Mouse (Mus musculus): ENCODE data around the gene Kpna3. TPM values are rescaled to one million over a fixed set of nuclear protein-coding genes. Genes with fewer than 3 reads are reported as not detected.
A peak's percentile ranks its signal among the peaks of the same experiment; 100 is the strongest.

The Kpna3 gene
- polyA plus RNA-seq, 1 experiment from 2014 or later = 26.2 TPM

GRCm38 (mm10) chr14:61394745-61395144 lies 44.9 kb downstream of the Kpna3 start:
- ATAC-seq (replicated peaks; ENCODE audit: insufficient number of reproducible peaks, insufficient read depth, low FRiP score, low read depth) = no peak
- 86% methylated on average over 6 of the region's 6 CpGs for WGBS
- Histone ChIP-seq H3K36me3 (peaks cover 10% of the 10 kb centered on the region; the same call in 1 of the 2 replicates), H3K9me3 (replicated peaks) (no peaks in the 10 kb centered on the region), H3K4me2 (no peak overlapping the region), H3K4me3 (no peak overlapping the region), H3K9ac (no peak overlapping the region), H3K27ac (no peak overlapping the region), H3K27me3 (no peaks in the 10 kb centered on the region), H3K4me1 (replicated peaks) (0 out of 2 replicates have a peak, but pooled peaks cover 2% of the 10 kb centered on the region)

GRCm38 (mm10) chr14:61390586-61390985 lies 49.1 kb downstream of the Kpna3 start:
- WGBS = 76% methylated on average over 3 of the region's 3 CpGs
- Histone ChIP-seq H3K36me3 (peaks cover 12% of the 10 kb centered on the region), H3K27ac (no peak overlapping the region), H3K4me3 (no peak overlapping the region), H3K4me2 (no peak overlapping the region), H3K27me3 (no peaks in the 10 kb centered on the region), H3K9me3 (replicated peaks) (no peaks in the 10 kb centered on the region), H3K4me1 (replicated peaks) (0 out of 2 replicates have a peak, but pooled peaks cover 2% of the 10 kb centered on the region), H3K9ac (no peak overlapping the region)
- ATAC-seq (replicated peaks; ENCODE audit: insufficient number of reproducible peaks, insufficient read depth, low FRiP score, low read depth) = no peak

GRCm38 (mm10) chr14:61367290-61367689 lies 72.4 kb downstream of the Kpna3 start:
- Histone ChIP-seq H3K27me3 (no peaks in the 10 kb centered on the region), H3K9me3 (replicated peaks) (no peaks in the 10 kb centered on the region), H3K27ac (no peak overlapping the region), H3K4me2 (no peak overlapping the region), H3K4me1 (replicated peaks) (no peaks in the 10 kb centered on the region), H3K36me3 (peaks cover 28% of the 10 kb centered on the region), H3K9ac (no peak overlapping the region), H3K4me3 (no peak overlapping the region)
- 94% methylated on average over 2 of the region's 2 CpGs for WGBS
- ATAC-seq (replicated peaks; ENCODE audit: insufficient number of reproducible peaks, insufficient read depth, low FRiP score, low read depth) = no peak

GRCm38 (mm10) chr14:61364656-61365055 lies 75.0 kb downstream of the Kpna3 start:
- WGBS = 86% methylated on average over 3 of the region's 3 CpGs
- ATAC-seq (replicated peaks; ENCODE audit: insufficient number of reproducible peaks, insufficient read depth, low FRiP score, low read depth) = no peak
- H3K4me2 ChIP-seq = no peak overlapping the region

GRCm38 (mm10) chr14:61363734-61364133 lies 75.9 kb downstream of the Kpna3 start:
- H3K27me3 ChIP-seq = no peaks in the 10 kb centered on the region
- no peak overlapping the region for H3K4me3 ChIP-seq
- H3K27ac ChIP-seq = no peak overlapping the region
- H3K9me3 ChIP-seq (replicated peaks) = no peaks in the 10 kb centered on the region
- no peak overlapping the region for H3K9ac ChIP-seq
- ATAC-seq (replicated peaks; ENCODE audit: insufficient number of reproducible peaks, insufficient read depth, low FRiP score, low read depth) = no peak
- WGBS = 92% methylated on average over 2 of the region's 2 CpGs
- H3K36me3 ChIP-seq = peaks cover 10% of the 10 kb centered on the region
- H3K4me1 ChIP-seq (replicated peaks) = peaks cover 8% of the 10 kb centered on the region; the same call in 1 of the 2 replicates
- H3K4me2 ChIP-seq = no peak overlapping the region

More at GRCm38 (mm10) chr14:61364656-61365055, 75.0 kb downstream of the Kpna3 start:
- no peak overlapping the region for H3K4me3 ChIP-seq
- H3K36me3 ChIP-seq = peaks cover 12% of the 10 kb centered on the region
- H3K27ac ChIP-seq = no peak overlapping the region
- H3K9ac ChIP-seq = no peak overlapping the region
- peaks cover 7% of the 10 kb centered on the region; the same call in 1 of the 2 replicates for H3K4me1 ChIP-seq (replicated peaks)
- H3K27me3 ChIP-seq = no peaks in the 10 kb centered on the region
- no peaks in the 10 kb centered on the region for H3K9me3 ChIP-seq (replicated peaks)

- H3K9ac ChIP-seq = no peak overlapping the region
- no peak for ATAC-seq (replicated peaks; ENCODE audit: insufficient number of reproducible peaks, insufficient read depth, low FRiP score, low read depth)
Measured at GRCm38 (mm10) chr14:61362268-61362667, 77.4 kb downstream of the Kpna3 start.

DNA sequence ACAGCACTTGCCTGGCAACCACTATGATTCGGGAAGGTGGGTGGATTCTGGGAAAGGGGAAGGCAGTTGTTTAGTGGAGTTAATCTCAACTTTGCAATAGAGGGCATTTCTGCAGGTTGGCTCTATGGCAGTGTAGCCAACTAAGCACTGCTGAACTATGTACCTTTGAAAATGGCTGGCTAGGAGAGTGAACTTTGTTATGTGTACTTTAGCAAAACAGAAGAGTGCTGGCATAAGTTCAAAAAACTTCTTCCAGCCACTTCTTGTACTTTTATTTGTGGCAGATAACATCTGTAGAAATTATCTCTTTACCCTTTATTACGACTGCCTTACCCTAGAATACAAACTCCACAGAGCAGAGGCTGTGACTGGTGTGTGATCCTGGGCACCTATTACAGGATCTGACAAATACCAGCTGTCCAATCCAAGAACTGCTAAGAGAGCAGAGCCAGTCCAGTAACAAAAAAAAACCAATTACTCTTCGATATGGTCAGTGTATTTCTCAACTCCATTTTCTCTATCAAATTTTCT lies 78.6 kb downstream of the Kpna3 start:
- H3K4me2 ChIP-seq = peak overlapping the region; percentile 64
- ATAC-seq (replicated peaks; ENCODE audit: insufficient number of reproducible peaks, insufficient read depth, low FRiP score, low read depth) = no peak
- H3K4me3 ChIP-seq = peak overlapping the region; percentile 57; the same call in 1 of the 2 replicates
- no peak overlapping the region for H3K9ac ChIP-seq
- H3K27me3 ChIP-seq = no peaks in the 10 kb centered on the region
- H3K36me3 ChIP-seq = no peaks in the 10 kb centered on the region; the same call in 1 of the 2 replicates
- 57% methylated on average over 3 of the region's 3 CpGs for WGBS
- no peaks in the 10 kb centered on the region for H3K9me3 ChIP-seq (replicated peaks)
- no peak overlapping the region for H3K27ac ChIP-seq
- H3K4me1 ChIP-seq (replicated peaks) = peaks cover 8% of the 10 kb centered on the region; the same call in 1 of the 2 replicates

More at GRCm38 (mm10) chr14:61362268-61362667, 77.4 kb downstream of the Kpna3 start:
- Histone ChIP-seq H3K4me1 (replicated peaks) (peaks cover 8% of the 10 kb centered on the region; the same call in 1 of the 2 replicates), H3K4me3 (no peak overlapping the region), H3K4me2 (no peak overlapping the region), H3K9me3 (replicated peaks) (no peaks in the 10 kb centered on the region), H3K36me3 (peaks cover 7% of the 10 kb centered on the region), H3K27ac (no peak overlapping the region), H3K27me3 (no peaks in the 10 kb centered on the region)
- WGBS = 87% methylated on average over 2 of the region's 2 CpGs

DNA sequence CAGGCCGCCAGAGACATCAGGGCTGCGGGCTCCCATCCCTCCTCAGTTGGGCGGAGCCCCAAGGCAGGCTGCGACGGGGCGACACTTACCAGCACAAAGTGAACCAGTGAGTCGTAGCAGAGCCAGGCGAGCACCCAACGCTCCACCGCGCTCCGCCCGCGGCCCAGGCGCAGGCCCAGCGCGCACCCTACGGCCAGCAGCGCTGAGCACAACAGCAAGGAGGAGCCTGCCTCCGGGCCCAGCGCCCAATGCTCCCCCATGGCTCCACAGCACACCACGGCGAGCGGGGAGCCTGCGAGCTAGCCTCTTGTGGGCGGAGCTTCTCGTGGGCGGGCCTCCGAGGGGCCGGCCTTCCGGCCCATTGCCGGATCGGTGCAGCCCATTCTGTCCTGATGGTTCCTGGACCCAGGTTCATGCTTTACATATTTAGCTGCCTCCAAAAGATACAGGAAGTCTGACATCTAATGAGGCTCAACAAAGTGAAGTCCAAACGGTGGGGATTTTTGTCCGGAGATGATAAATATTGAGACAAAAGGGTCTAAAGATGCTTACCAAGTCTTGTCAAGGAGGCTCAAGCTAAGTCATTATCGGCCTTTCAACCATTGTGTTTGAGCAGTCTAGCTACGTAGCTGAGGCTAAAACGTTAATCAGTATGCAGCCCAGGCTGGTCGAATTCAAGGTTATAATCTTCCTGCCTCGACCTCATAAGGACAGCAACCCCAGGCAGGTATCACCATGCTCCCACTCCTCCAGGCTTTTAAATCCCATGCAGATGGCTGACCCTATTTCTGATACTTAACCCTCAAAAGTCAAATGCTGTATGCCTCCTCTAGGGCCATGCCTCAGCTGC lies 79.3 kb downstream of the Kpna3 start, which contains the start of gene Ebpl:
TSS of gene Ebpl (minus strand) at position 309 of the 850 bp plus-strand sequence.
- H3K36me3 ChIP-seq = no peaks in the 10 kb centered on the region
- peak within 1 kb of the TSS; percentile 67 for H3K27ac ChIP-seq
- WGBS = under 1% methylated on average over 39 of the region's 40 CpGs
- ATAC-seq (replicated peaks; ENCODE audit: insufficient number of reproducible peaks, insufficient read depth, low FRiP score, low read depth) = peak; percentile 93
- peak within 1 kb of the TSS; percentile 57 for H3K4me3 ChIP-seq
- H3K4me1 ChIP-seq (replicated peaks) = peaks cover 8% of the 10 kb centered on the region; the same call in 1 of the 2 replicates
- no peaks in the 10 kb centered on the region for H3K27me3 ChIP-seq
- H3K9ac ChIP-seq = peak within 1 kb of the TSS; percentile 66
- no peaks in the 10 kb centered on the region for H3K9me3 ChIP-seq (replicated peaks)
- H3K4me2 ChIP-seq = peak within 1 kb of the TSS; percentile 64

DNA sequence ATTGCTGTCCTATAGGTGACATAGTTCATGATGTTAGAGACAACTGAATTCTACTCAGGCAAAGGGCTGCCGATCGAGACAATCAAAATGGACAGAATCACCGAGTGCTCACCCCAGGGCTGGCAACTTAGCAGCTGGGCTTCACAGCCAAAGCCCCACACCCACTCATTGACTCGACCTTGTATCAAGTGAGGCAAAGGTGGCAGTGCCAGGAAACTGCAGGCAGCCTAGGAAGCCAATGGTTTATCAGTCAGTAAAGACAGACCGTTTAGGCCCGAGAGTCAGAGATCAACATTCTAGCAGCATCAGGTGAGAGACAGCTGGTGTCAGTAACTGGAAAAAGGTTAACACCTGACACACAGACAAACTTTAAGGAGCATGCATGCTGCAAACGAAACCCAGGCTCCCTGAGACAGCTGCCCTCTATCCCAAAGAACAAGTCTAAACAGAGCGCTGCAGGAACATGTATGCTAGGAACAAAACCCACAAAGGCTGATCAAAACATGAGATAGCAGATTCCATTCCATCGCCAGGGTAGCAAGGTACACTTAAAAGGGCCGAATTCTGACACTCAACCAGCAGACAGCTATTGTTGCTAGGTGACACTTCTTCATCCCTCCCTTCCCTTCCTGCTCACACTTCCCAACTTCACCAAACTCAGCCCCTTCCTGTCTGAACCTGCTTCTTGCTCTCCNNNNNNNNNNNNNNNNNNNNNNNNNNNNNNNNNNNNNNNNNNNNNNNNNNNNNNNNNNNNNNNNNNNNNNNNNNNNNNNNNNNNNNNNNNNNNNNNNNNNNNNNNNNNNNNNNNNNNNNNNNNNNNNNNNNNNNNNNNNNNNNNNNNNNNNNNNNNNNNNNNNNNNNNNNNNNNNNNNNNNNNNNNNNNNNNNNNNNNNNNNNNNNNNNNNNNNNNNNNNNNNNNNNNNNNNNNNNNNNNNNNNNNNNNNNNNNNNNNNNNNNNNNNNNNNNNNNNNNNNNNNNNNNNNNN lies 85.1 kb downstream of the Kpna3 start:
- H3K9ac ChIP-seq = no peak overlapping the region
- H3K4me1 ChIP-seq (replicated peaks) = no peaks in the 10 kb centered on the region
- 52% methylated on average over 10 of the region's 10 CpGs for WGBS
- no peaks in the 10 kb centered on the region for H3K9me3 ChIP-seq (replicated peaks)
- no peak overlapping the region for H3K4me3 ChIP-seq
- 0 out of 2 replicates have a peak, but pooled peaks have one; percentile 18 for ATAC-seq (replicated peaks; ENCODE audit: insufficient number of reproducible peaks, insufficient read depth, low FRiP score, low read depth)
- no peaks in the 10 kb centered on the region for H3K36me3 ChIP-seq
- H3K27me3 ChIP-seq = no peaks in the 10 kb centered on the region
- no peak overlapping the region for H3K27ac ChIP-seq
- H3K4me2 ChIP-seq = no peak overlapping the region

DNA sequence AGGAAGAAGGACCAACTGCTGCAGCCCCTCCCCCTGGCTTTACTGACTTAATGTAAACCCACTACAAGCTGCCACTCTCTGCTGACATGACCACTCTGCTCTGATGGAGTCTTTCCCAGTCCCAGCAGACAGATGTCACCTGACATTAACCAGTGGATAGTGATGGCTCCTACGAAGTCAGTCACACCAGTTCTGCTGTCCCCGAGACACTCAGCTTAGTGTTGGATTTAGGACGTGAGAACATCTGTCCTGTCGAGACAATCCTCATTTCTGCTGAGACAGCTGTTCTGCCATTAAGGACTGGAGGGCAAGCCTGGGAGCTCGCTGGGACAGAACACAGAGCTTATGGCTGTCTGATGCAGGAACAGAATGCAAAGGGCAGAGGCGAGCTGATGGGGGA lies 88.9 kb downstream of the Kpna3 start:
- no peaks in the 10 kb centered on the region for H3K27me3 ChIP-seq
- no peak overlapping the region for H3K27ac ChIP-seq
- H3K9ac ChIP-seq = no peak overlapping the region
- H3K4me1 ChIP-seq (replicated peaks) = no peaks in the 10 kb centered on the region
- H3K4me3 ChIP-seq = no peak overlapping the region
- no peak overlapping the region for H3K4me2 ChIP-seq
- no peaks in the 10 kb centered on the region for H3K9me3 ChIP-seq (replicated peaks)
- no peak for ATAC-seq (replicated peaks; ENCODE audit: insufficient number of reproducible peaks, insufficient read depth, low FRiP score, low read depth)
- H3K36me3 ChIP-seq = no peaks in the 10 kb centered on the region
- 49% methylated on average over 6 of the region's 6 CpGs for WGBS

All from heart, embryonic 15.5 days (tissue).